Mouse (Mus musculus) gastrocnemius, adult 8-10 months (tissue): ENCODE results near the gene Adh1. TPM values are rescaled to one million over a fixed set of nuclear protein-coding genes. Genes with fewer than 3 reads are reported as not detected.

Experiments
- DNase-seq, 2 experiments: peaks; one replicate each; pipeline ENCODE4 v3.0.0; 2022; ENCODE audit warnings: low spot score in 2 of 2
- total RNA-seq, 4 experiments: library from RNA; stranded (reverse); gene quantifications; 2 replicates each; pipeline ENCODE4 v1.2.4; 2022

Adh1 gene
- total RNA-seq, 4 experiments from 2014 or later, result 14.7 to 36.9 (median 23.9) TPM

GRCm38 (mm10) chr3:138283831-138284230 lies 23.0 kb downstream of the Adh1 start:
- DNase-seq, result no peak

GRCm38 (mm10) chr3:138285986-138286385 lies 25.2 kb downstream of the Adh1 start:
- no peak for DNase-seq

- DNase-seq, result no peak
Measured at GRCm38 (mm10) chr3:138287686-138288085, 26.9 kb downstream of the Adh1 start.

GRCm38 (mm10) chr3:138290672-138291071 lies 29.9 kb downstream of the Adh1 start:
- no peak for DNase-seq

GRCm38 (mm10) chr3:138291529-138292117 lies 30.8 kb downstream of the Adh1 start:
- DNase-seq, result no peak

DNA sequence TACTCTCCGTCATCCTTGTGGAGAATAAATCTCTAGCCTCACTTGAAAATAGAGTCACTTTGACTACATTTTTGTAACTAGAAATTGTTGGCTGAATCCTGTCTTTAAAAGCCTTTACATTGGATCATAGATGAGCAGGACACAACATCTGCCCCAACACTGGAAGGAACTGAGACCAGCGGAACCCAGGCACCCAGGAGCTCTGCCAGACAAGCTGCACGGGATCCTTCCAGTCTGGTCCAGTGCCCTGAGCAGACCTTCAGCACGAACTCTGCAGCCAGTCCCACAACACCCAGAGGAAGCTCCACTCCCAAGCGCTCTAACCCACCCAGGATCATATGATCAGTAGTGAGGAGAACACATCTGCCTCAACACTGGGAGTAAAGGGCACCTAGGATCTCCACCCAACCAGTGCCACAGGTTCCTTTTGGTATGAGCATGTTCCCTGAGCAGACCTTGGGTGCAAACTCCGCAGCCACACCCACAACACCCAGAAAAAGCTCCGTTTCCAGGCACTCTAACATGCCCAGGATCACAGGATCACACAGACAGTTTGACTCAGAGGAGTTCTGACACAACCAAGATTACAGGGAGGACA lies 32.6 kb downstream of the Adh1 start:
- DNase-seq, result no peak

GRCm38 (mm10) chr3:138300130-138300529 lies 39.3 kb downstream of the Adh1 start:
- DNase-seq, result no peak

- DNase-seq, result no peak
Measured at GRCm38 (mm10) chr3:138302676-138303075, 41.9 kb downstream of the Adh1 start.

GRCm38 (mm10) chr3:138303771-138304488 lies 43.1 kb downstream of the Adh1 start:
- peak; percentile 20 to 24 for DNase-seq

DNA sequence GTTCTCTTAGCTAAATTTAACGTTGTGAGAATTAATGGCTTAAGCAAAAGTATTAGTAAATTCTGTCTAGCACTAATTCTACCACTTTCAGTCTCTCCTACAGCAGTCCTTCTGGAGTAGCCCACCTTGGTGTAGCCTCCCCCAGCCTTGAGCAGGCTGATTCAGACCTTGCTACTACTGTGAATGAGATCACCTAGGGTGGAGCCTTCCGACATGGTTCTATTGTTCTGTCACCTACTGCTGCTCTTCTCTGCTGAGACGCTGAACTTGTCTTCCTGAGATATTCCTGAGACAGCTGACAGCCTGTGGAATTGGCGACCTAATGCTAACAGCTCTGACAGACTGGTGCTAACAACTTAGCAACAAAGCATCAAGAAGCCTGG lies 43.7 kb downstream of the Adh1 start:
- DNase-seq, result no peak

DNA sequence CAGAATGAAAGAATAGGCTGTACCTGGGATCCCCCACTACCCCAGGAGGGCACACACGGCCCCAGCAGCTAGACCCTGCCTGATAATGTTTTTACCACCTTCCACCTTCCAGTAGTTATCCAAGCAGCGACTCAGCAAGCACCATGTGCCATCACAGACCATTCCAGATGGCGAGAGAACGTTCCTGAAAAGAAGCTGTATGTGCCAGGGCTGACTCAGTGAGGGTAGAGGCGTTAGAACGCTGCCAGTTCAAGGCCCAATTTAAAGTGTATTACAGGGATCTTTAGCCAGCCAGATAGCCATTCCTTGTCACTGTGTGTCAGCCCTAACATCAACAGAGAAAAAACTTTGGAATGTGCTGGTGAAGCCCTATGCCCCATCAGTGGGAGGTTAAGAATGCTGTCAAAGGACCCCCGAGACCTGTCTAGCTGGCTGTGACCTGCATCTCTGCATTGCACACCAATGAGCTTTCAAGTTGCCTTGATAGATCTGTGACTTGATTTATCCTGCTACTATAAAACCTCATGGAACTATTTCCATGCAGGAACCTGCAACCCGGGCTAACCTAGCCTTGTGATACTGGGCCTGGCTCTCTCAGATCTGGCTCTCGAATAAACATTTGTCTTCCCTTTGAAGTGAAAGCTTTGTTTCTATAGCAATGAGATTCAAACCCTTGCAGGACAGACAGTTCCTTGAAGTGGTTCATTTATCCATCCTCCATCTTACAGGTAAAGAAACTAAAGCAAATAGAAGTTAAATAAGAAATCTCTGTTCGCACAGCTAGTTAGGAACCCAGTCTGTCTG lies 44.9 kb downstream of the Adh1 start:
- no peak for DNase-seq

- DNase-seq, result no peak
Measured at GRCm38 (mm10) chr3:138306290-138306683, 45.5 kb downstream of the Adh1 start.

DNA sequence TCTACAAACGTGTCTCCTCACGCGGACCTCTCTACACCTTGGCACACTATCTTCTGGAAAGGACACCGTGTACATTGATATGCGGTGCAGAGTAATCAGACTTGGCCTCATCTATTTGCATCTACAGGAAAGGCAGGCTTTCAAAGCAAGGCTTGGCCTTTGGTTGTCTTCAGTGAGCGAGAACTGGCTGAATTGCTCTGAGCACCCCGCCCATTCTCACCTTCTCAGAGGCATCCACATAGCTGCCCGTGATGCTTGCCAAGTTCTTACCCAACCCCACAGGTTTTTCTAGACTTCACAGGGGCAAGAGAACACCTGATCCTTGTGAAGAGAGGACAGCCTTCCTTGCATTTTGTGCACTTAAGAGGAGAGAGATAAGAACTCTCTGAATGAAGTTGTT lies 49.1 kb downstream of the Adh1 start:
- no peak for DNase-seq

DNA sequence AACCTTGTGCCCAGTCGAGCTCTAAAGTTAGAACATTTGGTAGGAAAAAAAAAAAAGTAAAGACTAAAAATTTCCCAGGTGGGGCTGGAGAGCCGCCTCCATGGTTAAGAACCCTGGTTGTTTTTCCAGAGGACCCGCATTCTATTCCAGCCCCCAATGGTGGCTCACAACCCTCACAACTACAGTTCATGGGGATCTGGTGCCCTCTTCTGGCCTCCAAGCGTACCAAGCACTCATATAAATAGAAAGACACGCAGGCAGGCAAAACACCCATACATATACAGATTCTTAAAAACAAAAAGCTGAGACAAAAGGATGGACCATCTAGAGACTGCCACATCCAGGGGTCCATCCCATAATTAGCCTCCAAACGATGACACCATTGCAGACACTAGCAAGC lies 50.2 kb downstream of the Adh1 start:
- DNase-seq, result no peak

GRCm38 (mm10) chr3:138312965-138313364 lies 52.2 kb downstream of the Adh1 start, which contains the start of gene Adh6a:
TSS of gene Adh6a (plus strand) at chr3:138313286.
- no peak for DNase-seq

DNA sequence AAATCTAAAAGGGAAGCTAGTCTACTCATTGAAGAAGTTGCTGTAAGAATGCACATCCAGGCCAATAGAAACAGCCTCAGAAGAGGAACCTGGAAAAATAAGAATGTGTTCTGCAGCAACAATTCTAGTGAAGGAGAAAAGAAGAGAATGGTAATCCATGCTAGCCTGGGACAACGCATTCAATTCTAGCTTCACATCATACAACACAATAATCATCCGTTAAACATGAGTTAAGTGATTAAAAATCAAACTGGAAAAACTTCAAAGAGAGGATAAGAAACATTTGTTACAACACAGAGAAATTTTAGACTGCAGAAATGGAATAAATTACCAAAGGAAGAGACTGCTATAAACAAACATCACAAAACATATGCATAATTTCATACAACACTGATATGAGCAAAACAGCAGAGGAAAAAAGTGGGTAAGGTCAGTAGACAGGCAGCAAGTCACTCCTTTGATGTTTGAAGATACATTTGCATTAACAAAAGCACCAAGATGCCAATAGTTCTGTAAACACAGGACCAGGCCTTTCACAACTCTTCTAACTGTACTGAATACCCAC lies 56.2 kb downstream of the Adh1 start:
- DNase-seq, result no peak

GRCm38 (mm10) chr3:138325001-138325400 lies 64.2 kb downstream of the Adh1 start:
- DNase-seq, result no peak

DNA sequence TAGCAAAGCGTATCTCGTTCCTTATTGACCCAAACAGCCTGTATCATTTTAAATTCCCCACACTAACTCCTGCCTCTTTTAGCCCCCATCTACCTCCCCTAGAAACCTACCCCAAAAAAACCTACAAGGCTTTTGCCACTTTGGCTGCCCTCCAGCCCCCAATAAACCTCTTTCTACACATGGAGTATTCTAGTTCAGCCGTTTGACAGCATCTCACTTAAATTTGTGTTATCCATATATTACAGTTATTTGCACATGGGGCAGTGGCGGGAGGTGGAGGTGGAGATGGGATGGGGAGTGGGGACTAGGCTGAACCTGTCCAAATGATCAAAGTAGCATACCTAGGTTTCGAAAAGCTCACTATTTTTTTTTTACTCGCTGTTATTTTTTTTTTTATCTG lies 64.7 kb downstream of the Adh1 start:
- DNase-seq, result no peak

GRCm38 (mm10) chr3:138333910-138334309 lies 73.1 kb downstream of the Adh1 start:
- no peak for DNase-seq

DNA sequence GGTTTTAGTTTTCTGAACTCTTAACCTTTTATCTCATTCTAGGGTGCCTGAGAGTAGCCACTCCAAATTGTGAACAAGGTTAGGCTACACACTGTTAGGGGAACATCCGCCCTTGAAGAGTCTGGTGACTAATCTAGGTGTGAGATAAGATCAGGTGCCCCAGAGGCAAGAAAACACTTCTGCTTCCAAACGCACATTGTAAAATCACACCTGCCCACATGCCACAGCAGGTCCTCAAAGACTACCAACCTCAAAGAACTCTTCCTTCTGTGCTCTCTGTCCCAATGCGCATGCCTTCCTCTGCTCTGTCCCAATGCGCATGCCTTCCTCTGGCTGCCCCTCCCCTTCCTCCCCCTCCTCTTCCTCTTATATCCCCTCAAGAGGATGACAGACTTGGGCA lies 73.5 kb downstream of the Adh1 start:
- DNase-seq, result no peak

DNA sequence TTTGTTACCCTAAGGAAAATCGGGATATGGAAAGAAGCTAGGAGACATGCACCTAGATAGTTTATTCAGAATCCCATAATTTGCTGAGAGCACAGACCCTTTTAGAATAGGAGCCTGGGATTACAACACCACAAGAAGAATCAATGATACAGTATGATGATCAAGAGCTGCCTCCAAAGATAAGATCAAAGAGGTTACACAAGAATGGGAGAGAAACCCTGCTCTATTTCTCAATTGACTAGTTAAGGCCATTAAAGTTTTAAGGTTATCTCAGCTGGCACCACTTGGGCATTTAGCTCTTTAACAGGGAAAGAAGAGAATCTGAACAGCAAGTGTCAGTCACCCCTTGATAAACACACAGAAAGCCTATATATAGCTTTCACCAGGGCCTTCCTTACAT lies 74.8 kb downstream of the Adh1 start:
- no peak for DNase-seq
